Mouse (Mus musculus) subcutaneous adipose tissue, adult 2 months (tissue): ENCODE data around the gene Cog7. TPM values are rescaled to one million over a fixed set of nuclear protein-coding genes. Genes with fewer than 3 reads are reported as not detected.

Experiments used
- polyA plus RNA-seq: library from polyadenylated mRNA; depleted of rRNA; stranded (reverse); fragments of >200 nt; gene quantifications from 2 replicates; pipeline ENCODE4 v1.2.3, GENCODE M21; 2012; ENCODE audit warnings: low replicate concordance; rRNA removed

Gene Cog7
- 31.8 and 37.3 TPM in 2 replicates for polyA plus RNA-seq

GRCm38 (mm10) chr7:121981307-121981871, at the start of gene Cog7:
Gene Cog7 (minus strand): TSS chr7:121981711.

GRCm38 (mm10) chr7:122020667-122021354, 39.3 kb upstream of the Cog7 start, which contains the start of gene Gga2:
Gene Gga2 (minus strand): TSS chr7:122021222.

GRCm38 (mm10) chr7:121864858-121865585, 116.5 kb downstream of the Cog7 start, which contains the start of gene Scnn1b:
Gene Scnn1b (plus strand): TSS chr7:121865038.

Other genes starting within 250 kb of the Cog7 start
- gene Scnn1g, start 247.2 kb downstream of the Cog7 start, polyA plus RNA-seq = 0.23 TPM in 1 of 2 replicates, not detected in the other
- 1.0 and 20.9 TPM in 2 replicates for gene Scnn1b, start 116.7 kb downstream of the Cog7 start, polyA plus RNA-seq
- gene Gga2, start 39.5 kb upstream of the Cog7 start, polyA plus RNA-seq = 62.6 and 79.2 TPM in 2 replicates
- gene Ubfd1, start 85.5 kb upstream of the Cog7 start, polyA plus RNA-seq = 21.1 and 37.4 TPM in 2 replicates
- gene Ears2, start 85.6 kb upstream of the Cog7 start, polyA plus RNA-seq = 11.7 and 18.8 TPM in 2 replicates
- gene Ndufab1, start 120.2 kb upstream of the Cog7 start, polyA plus RNA-seq = 376 and 402 TPM in 2 replicates
- 0.97 and 2.5 TPM in 2 replicates for gene Palb2, start 151.3 kb upstream of the Cog7 start, polyA plus RNA-seq
- gene Dctn5, start 151.3 kb upstream of the Cog7 start, polyA plus RNA-seq = 95.6 and 109 TPM in 2 replicates
- 2.5 and 13.8 TPM in 2 replicates for gene Plk1, start 177.7 kb upstream of the Cog7 start, polyA plus RNA-seq
- gene Ern2, start 204.5 kb upstream of the Cog7 start, polyA plus RNA-seq = 0.06 TPM in 1 of 2 replicates, not detected in the other
- 18.6 and 25.8 TPM in 2 replicates for gene Chp2, start 237.8 kb upstream of the Cog7 start, polyA plus RNA-seq